Mouse (Mus musculus) natural killer cell, adult 2 months (primary cell): Measurements from ENCODE around the gene Irgm1.
"Not testable (repeated sequence)": the region's sequence is repeated elsewhere in the genome, so short reads cannot be mapped to it uniquely, and the experiment has no call there.

ENCODE experiments used
- DNase-seq, 2 experiments: peaks; one replicate each; pipeline ENCODE4 v3.0.0; 2022; ENCODE audit warnings: low spot score in 2 of 2

Gene Irgm1

GRCm38 (mm10) chr11:48833078-48833730 is 38.3 kb downstream of the Irgm1 start:
- DNase-seq: no peak

GRCm38 (mm10) chr11:48831273-48831672 is 40.2 kb downstream of the Irgm1 start:
- DNase-seq: no peak

- no peak for DNase-seq
These were observed 41.2 kb downstream of the Irgm1 start for GRCm38 (mm10) chr11:48830279-48830678.

GRCm38 (mm10) chr11:48827926-48828325 is 43.6 kb downstream of the Irgm1 start:
- DNase-seq: no peak

- no peak for DNase-seq
These were observed 44.8 kb downstream of the Irgm1 start for GRCm38 (mm10) chr11:48826752-48827096.

- DNase-seq: peak in 1 of 2 experiments; percentile 23
These were observed 45.3 kb downstream of the Irgm1 start, which contains the start of the genes Trim7 and Gm12184 for GRCm38 (mm10) chr11:48825979-48826751. TSS of gene Trim7 (plus strand) at chr11:48826140. TSS of gene Gm12184 (minus strand) at chr11:48826655.

GRCm38 (mm10) chr11:48824311-48824830 is 47.1 kb downstream of the Irgm1 start:
- peak in 1 of 2 experiments; percentile 21 for DNase-seq

- peak; percentile 72 to 81 for DNase-seq
These were observed 47.9 kb downstream of the Irgm1 start for GRCm38 (mm10) chr11:48823536-48823972.

GRCm38 (mm10) chr11:48822768-48823512 is 48.5 kb downstream of the Irgm1 start:
- no peak for DNase-seq

GRCm38 (mm10) chr11:48821299-48821698 is 50.2 kb downstream of the Irgm1 start:
- DNase-seq: not testable (repeated sequence)

- DNase-seq: no peak
These were observed 51.2 kb downstream of the Irgm1 start for GRCm38 (mm10) chr11:48820308-48820674.

- no peak for DNase-seq
These were observed 51.7 kb downstream of the Irgm1 start for GRCm38 (mm10) chr11:48819614-48820307.

- DNase-seq: peak; percentile 88 to 89
These were observed 53.1 kb downstream of the Irgm1 start for GRCm38 (mm10) chr11:48818346-48818745.

GRCm38 (mm10) chr11:48817794-48818193 is 53.7 kb downstream of the Irgm1 start:
- DNase-seq: peak in 1 of 2 experiments; percentile 16

- peak; percentile 99 for DNase-seq
These were observed 54.5 kb downstream of the Irgm1 start, which contains the start of gene Trim41 for GRCm38 (mm10) chr11:48816800-48817665. TSS of gene Trim41 (minus strand) at chr11:48817353.

GRCm38 (mm10) chr11:48816281-48816781 is 55.2 kb downstream of the Irgm1 start:
- DNase-seq: peak; percentile 24 to 32

- no peak for DNase-seq
These were observed 55.6 kb downstream of the Irgm1 start for GRCm38 (mm10) chr11:48815851-48816250.

GRCm38 (mm10) chr11:48813782-48814181 is 57.7 kb downstream of the Irgm1 start:
- no peak for DNase-seq
